Mouse (Mus musculus) MEL (cell line): Measurements from ENCODE around the gene Mpp3. TPM values are rescaled to one million over a fixed set of nuclear protein-coding genes. Genes with fewer than 3 reads are reported as not detected.

Experiments
- DNase-seq: peaks from one replicate; pipeline ENCODE4 v3.0.0; 2011; ENCODE audit warnings: low read depth, low spot score
- H3K27ac ChIP-seq: 2 replicates; pipeline ENCODE4 v1.5.1; 2012; ENCODE audit warnings: low read depth, mild to moderate bottlenecking, control low read depth, low read length, moderate library complexity; ENCODE audit not compliant: control insufficient read depth
- H3K27me3 ChIP-seq, 2 experiments: fragments of 150-350 bp in 1 of 2; sonication (generic) in 1 of 2; 2 replicates each; pipeline ENCODE4 v1.6.1; 2012; ENCODE audit warnings: low read length in 2 of 2, mild to moderate bottlenecking in 2 of 2, improper control_type of control experiment in 1 of 2, moderate library complexity in 1 of 2; ENCODE audit not compliant: insufficient read depth in 2 of 2, control insufficient read depth in 1 of 2
- H3K36me3 ChIP-seq, 2 experiments: 2 replicates each; pipeline ENCODE4 v1.6.1; 2012 to 2014; ENCODE audit warnings: low read length in 2 of 2, improper control_type of control experiment in 1 of 2, inconsistent platforms in 1 of 2, mild to moderate bottlenecking in 1 of 2; ENCODE audit not compliant: insufficient read depth in 2 of 2, control insufficient read depth in 1 of 2
- H3K4me1 ChIP-seq, 2 experiments: fragments of 150-350 bp in 1 of 2; sonication (generic) in 1 of 2; 2 replicates each; pipeline ENCODE4 v1.6.1; 2012; ENCODE audit warnings: low read length in 2 of 2, improper control_type of control experiment in 1 of 2, mild to moderate bottlenecking in 1 of 2; ENCODE audit not compliant: insufficient read depth in 2 of 2, control insufficient read depth in 1 of 2
- H3K4me3 ChIP-seq, 2 experiments: fragments of 150-350 bp in 1 of 2; sonication (generic) in 1 of 2; 2 replicates each; pipeline ENCODE4 v1.5.1; 2012; ENCODE audit warnings: low read depth in 2 of 2, low read length in 2 of 2, mild to moderate bottlenecking in 2 of 2, moderate library complexity in 2 of 2, control low read depth in 1 of 2, improper control_type of control experiment in 1 of 2; ENCODE audit not compliant: control insufficient read depth in 1 of 2, insufficient read depth in 1 of 2
- H3K79me2 ChIP-seq: 2 replicates; pipeline ENCODE4 v1.6.1; 2012; ENCODE audit warnings: mild to moderate bottlenecking, low read length, moderate library complexity; ENCODE audit not compliant: control insufficient read depth, poor library complexity, insufficient read depth
- H3K9ac ChIP-seq: 2 replicates; pipeline ENCODE4 v1.6.1; 2012; ENCODE audit warnings: low read depth, mild to moderate bottlenecking, control low read depth, low read length, moderate library complexity; ENCODE audit not compliant: control insufficient read depth, poor library complexity, severe bottlenecking
- H3K9me3 ChIP-seq: fragments of 150-350 bp; sonication (generic); replicated peaks from 2 replicates; pipeline ENCODE4 v1.6.1; 2012; ENCODE audit warnings: mild to moderate bottlenecking, low read length, improper control_type of control experiment, moderate library complexity; ENCODE audit not compliant: insufficient read depth
- CTCF ChIP-seq, 3 experiments: IDR thresholded peaks in 2 of 3; conservative IDR thresholded peaks in 1 of 3; 2 replicates each; pipeline ENCODE4 v1.5.1; 2011 to 2012; ENCODE audit warnings: low read length in 3 of 3, low read depth in 2 of 3, mild to moderate bottlenecking in 2 of 3, improper control_type of control experiment in 1 of 3, inconsistent platforms in 1 of 3, mixed read lengths in 1 of 3, moderate library complexity in 1 of 3; ENCODE audit not compliant: control insufficient read depth in 1 of 3, insufficient read depth in 1 of 3, poor library complexity in 1 of 3, severe bottlenecking in 1 of 3
- EP300 ChIP-seq, 2 experiments: IDR thresholded peaks; 2 replicates each; pipeline ENCODE4 v1.6.1; 2011; ENCODE audit warnings: improper control_type of control experiment in 2 of 2, low read length in 2 of 2, low read depth in 1 of 2, mild to moderate bottlenecking in 1 of 2
- GABPA ChIP-seq: IDR thresholded peaks from 2 replicates; pipeline ENCODE4 v1.6.1; 2012; ENCODE audit warnings: low read depth, mild to moderate bottlenecking, inconsistent platforms, low read length, improper control_type of control experiment, moderate library complexity
- HCFC1 ChIP-seq: IDR thresholded peaks from 2 replicates; pipeline ENCODE4 v1.6.1; 2012; ENCODE audit warnings: low read depth, mild to moderate bottlenecking, inconsistent platforms, low read length, improper control_type of control experiment, moderate library complexity
- JUND ChIP-seq: IDR thresholded peaks from 2 replicates; pipeline ENCODE4 v1.6.1; 2011; ENCODE audit warnings: low read depth, mild to moderate bottlenecking, improper control_type of control experiment, low read length
- KAT2A ChIP-seq: conservative IDR thresholded peaks from 2 replicates; pipeline ENCODE4 v1.6.1; 2012; ENCODE audit warnings: low read depth, low read length, improper control_type of control experiment, inconsistent platforms
- MAFK ChIP-seq: IDR thresholded peaks from 2 replicates; pipeline ENCODE4 v1.6.1; 2011; ENCODE audit warnings: low read depth, mild to moderate bottlenecking, low read length, improper control_type of control experiment, borderline replicate concordance
- MAX ChIP-seq: IDR thresholded peaks from 2 replicates; pipeline ENCODE4 v1.6.1; 2011; ENCODE audit warnings: low read length, improper control_type of control experiment
- MAZ ChIP-seq: IDR thresholded peaks from 2 replicates; pipeline ENCODE4 v1.6.1; 2012; ENCODE audit warnings: low read depth, mild to moderate bottlenecking, inconsistent platforms, low read length, improper control_type of control experiment
- MEF2A ChIP-seq: IDR thresholded peaks from 2 replicates; pipeline ENCODE4 v1.6.1; 2014; ENCODE audit warnings: low read depth, mild to moderate bottlenecking, inconsistent platforms, low read length, improper control_type of control experiment; ENCODE audit not compliant: poor library complexity, insufficient replicate concordance, severe bottlenecking; ENCODE audit errors: extremely low read depth
- MXI1 ChIP-seq: IDR thresholded peaks from 2 replicates; pipeline ENCODE4 v1.6.1; 2011; ENCODE audit warnings: mild to moderate bottlenecking, low read depth, low read length, improper control_type of control experiment
- MYB ChIP-seq: IDR thresholded peaks from 2 replicates; pipeline ENCODE4 v1.6.1; 2011; ENCODE audit warnings: mild to moderate bottlenecking, low read depth, low read length, improper control_type of control experiment
- NRF1 ChIP-seq: IDR thresholded peaks from 2 replicates; pipeline ENCODE4 v1.6.1; 2014; ENCODE audit warnings: low read depth, mild to moderate bottlenecking, inconsistent platforms, low read length, improper control_type of control experiment, moderate library complexity; ENCODE audit not compliant: poor library complexity, insufficient read depth, severe bottlenecking
- POLR2AphosphoS2 ChIP-seq: IDR thresholded peaks from 2 replicates; pipeline ENCODE4 v1.6.1; 2011; ENCODE audit warnings: low read length, improper control_type of control experiment
- RAD21 ChIP-seq: IDR thresholded peaks from 2 replicates; pipeline ENCODE4 v1.6.1; 2011; ENCODE audit warnings: mild to moderate bottlenecking, low read depth, low read length, improper control_type of control experiment
- RCOR1 ChIP-seq: IDR thresholded peaks from 2 replicates; pipeline ENCODE4 v1.6.1; 2012; ENCODE audit warnings: low read depth, mild to moderate bottlenecking, inconsistent platforms, low read length, improper control_type of control experiment
- SIN3A ChIP-seq: IDR thresholded peaks from 2 replicates; pipeline ENCODE4 v1.6.1; 2012; ENCODE audit warnings: low read length, improper control_type of control experiment, inconsistent platforms
- SMC3 ChIP-seq: IDR thresholded peaks from 2 replicates; pipeline ENCODE4 v1.6.1; 2011; ENCODE audit warnings: low read depth, low read length, improper control_type of control experiment
- TAL1 ChIP-seq: IDR thresholded peaks from 2 replicates; pipeline ENCODE4 v1.6.1; 2012; ENCODE audit warnings: mild to moderate bottlenecking, inconsistent platforms, low read length, moderate library complexity, mixed read lengths
- TCF12 ChIP-seq: IDR thresholded peaks from 2 replicates; pipeline ENCODE4 v1.6.1; 2014; ENCODE audit warnings: low read depth, mild to moderate bottlenecking, inconsistent platforms, low read length, improper control_type of control experiment, moderate library complexity
- USF2 ChIP-seq, 2 experiments: IDR thresholded peaks; 2 replicates each; pipeline ENCODE4 v1.6.1; 2011 to 2012; ENCODE audit warnings: improper control_type of control experiment in 2 of 2, low read length in 2 of 2, borderline replicate concordance in 1 of 2, inconsistent platforms in 1 of 2, low read depth in 1 of 2, mild to moderate bottlenecking in 1 of 2; ENCODE audit not compliant: insufficient read depth in 1 of 2
- ZC3H11A ChIP-seq: IDR thresholded peaks from 2 replicates; pipeline ENCODE4 v1.6.1; 2012; ENCODE audit warnings: low read depth, mild to moderate bottlenecking, inconsistent platforms, low read length, improper control_type of control experiment
- ZNF384 ChIP-seq: IDR thresholded peaks from 2 replicates; pipeline ENCODE4 v1.6.1; 2012; ENCODE audit warnings: low read depth, mild to moderate bottlenecking, inconsistent platforms, low read length, improper control_type of control experiment
- polyA plus RNA-seq, 2 experiments: library from polyadenylated mRNA; stranded (reverse) in 1 of 2; unstranded in 1 of 2; fragments of >175 nt in 1 of 2; fragments of >200 nt in 1 of 2; gene quantifications; 2 replicates each; pipeline versions ENCODE4 v1.2.1 to v1.2.4; 2012; ENCODE audit warnings: low replicate concordance in 2 of 2, low read depth in 1 of 2; ENCODE audit not compliant: insufficient read length in 2 of 2, insufficient read depth in 1 of 2, missing spikeins in 1 of 2
- total RNA-seq: library from RNA; depleted of rRNA; stranded (reverse); fragments of 300-350 nt; gene quantifications from 2 replicates; pipeline ENCODE4 v1.2.3, GENCODE M21; 2012

Gene Mpp3
- total and polyA plus RNA-seq, 3 experiments = 5.5 to 7.1 TPM; not detected in 1

GRCm38 (mm10) chr11:102004251-102004650, 24.0 kb downstream of the Mpp3 start:
- no peak overlapping the region for H3K9ac ChIP-seq
- peak; percentile 52 for DNase-seq
- H3K27me3 ChIP-seq = no peaks in the 10 kb centered on the region
- no peaks in the 10 kb centered on the region for H3K4me1 ChIP-seq
- H3K9me3 ChIP-seq = no peaks in the 10 kb centered on the region
- no peaks in the 10 kb centered on the region for H3K79me2 ChIP-seq
- no peaks in the 10 kb centered on the region for H3K36me3 ChIP-seq
- H3K4me3 ChIP-seq = no peak overlapping the region
- no peak overlapping the region for H3K27ac ChIP-seq
- peak; percentile 70 to 74 (median 72) for TF ChIP-seq CTCF (IDR thresholded peaks at IDR 0.05 in 2 of 3, conservative IDR thresholded peaks at IDR 0.05 in 1 of 3; ENCODE audit: control insufficient read depth in 1 of 3, insufficient read depth in 1 of 3, low read depth in 2 of 3, low read length in 3 of 3, poor library complexity in 1 of 3, severe bottlenecking in 1 of 3)
- no peak for TF ChIP-seq POLR2AphosphoS2
- no peak for TF ChIP-seq TCF12
- 0 out of 2 replicates have a peak, but pooled peaks have one; percentile 5 for TF ChIP-seq ZC3H11A
- no peak for TF ChIP-seq MEF2A
- peak; percentile 42 for TF ChIP-seq SMC3
- no peak for TF ChIP-seq MAX
- TF ChIP-seq TAL1 = no peak
- TF ChIP-seq RAD21 = peak; percentile 40
- TF ChIP-seq MAFK = no peak
- TF ChIP-seq, all 39 proteins: peak for 4

DNA sequence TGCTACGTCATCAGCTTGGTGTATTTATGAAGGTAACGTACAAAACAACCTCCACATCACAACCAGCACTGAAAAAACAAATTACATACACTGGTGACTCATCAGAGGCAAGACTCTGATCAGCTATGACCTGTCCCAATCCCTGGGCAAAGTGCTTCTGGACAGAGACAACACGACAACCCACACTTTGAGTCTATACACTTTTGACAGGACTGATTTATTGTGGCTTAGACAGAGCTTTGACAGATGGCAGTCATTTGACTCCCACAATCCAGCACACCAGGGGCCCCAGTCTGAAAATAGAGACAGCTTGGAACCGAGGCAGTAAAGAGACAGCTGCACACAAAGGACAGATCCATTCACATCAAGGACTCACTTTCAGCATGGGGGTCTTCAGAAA, 28.8 kb downstream of the Mpp3 start:
- no peak for DNase-seq
- H3K4me1 ChIP-seq = no peaks in the 10 kb centered on the region
- no peak overlapping the region for H3K9ac ChIP-seq
- H3K4me3 ChIP-seq = no peak overlapping the region
- no peaks in the 10 kb centered on the region for H3K9me3 ChIP-seq
- no peak overlapping the region for H3K27ac ChIP-seq
- no peaks in the 10 kb centered on the region for H3K79me2 ChIP-seq
- no peaks in the 10 kb centered on the region for H3K36me3 ChIP-seq
- H3K27me3 ChIP-seq = no peaks in the 10 kb centered on the region
- TF ChIP-seq NRF1 (no peak), POLR2AphosphoS2 (no peak), EP300 (IDR thresholded peaks at IDR 0.05; ENCODE audit: low read depth in 1 of 2, low read length in 2 of 2) (no peak), USF2 (IDR thresholded peaks at IDR 0.05; ENCODE audit: borderline replicate concordance in 1 of 2, insufficient read depth in 1 of 2, low read depth in 1 of 2, low read length in 2 of 2) (no peak), KAT2A (no peak), GABPA (no peak), RCOR1 (no peak), TAL1 (no peak), ZNF384 (no peak), CTCF (IDR thresholded peaks at IDR 0.05 in 2 of 3, conservative IDR thresholded peaks at IDR 0.05 in 1 of 3; ENCODE audit: control insufficient read depth in 1 of 3, insufficient read depth in 1 of 3, low read depth in 2 of 3, low read length in 3 of 3, poor library complexity in 1 of 3, severe bottlenecking in 1 of 3) (no peak), RAD21 (no peak), HCFC1 (no peak), SMC3 (no peak), ZC3H11A (no peak), JUND (no peak), MXI1 (no peak), SIN3A (no peak), MAZ (no peak), MYB (no peak)
